18 mouse cellular contexts compared by ENCODE assay signal in the genomic region with DNA sequence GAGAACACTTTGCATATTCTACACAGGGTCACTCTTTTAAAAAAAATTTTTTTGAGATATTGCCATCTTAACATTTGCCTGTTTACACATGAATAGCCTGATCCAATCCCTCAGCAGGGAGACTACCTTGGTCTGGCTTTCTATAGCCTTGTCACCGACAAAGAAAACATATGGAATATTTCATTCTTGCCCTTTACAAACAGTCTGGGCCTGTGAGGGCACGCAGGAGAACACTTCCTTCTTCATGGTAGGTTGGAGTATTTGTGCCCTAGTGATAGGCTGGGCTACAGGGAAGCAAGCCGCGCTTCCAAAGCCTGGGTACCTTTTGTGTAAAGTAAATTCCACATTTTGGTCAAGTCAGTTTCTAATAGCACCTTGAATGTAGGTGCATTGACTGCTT. TPM values are rescaled to one million over a fixed set of nuclear protein-coding genes. Genes with fewer than 3 reads are reported as not detected.
A peak's percentile ranks its signal among the peaks of the same experiment; 100 is the strongest.
DNase-seq lines count a peak whose midpoint lies in the region; ATAC-seq lines count a peak whose summit lies in the region.
"Had no signal": no experiment of that assay in that cellular context is flagged by ENCODE, and none has a peak within 500 bp of the region (broad histone marks: within the 10 kb centered on the region; RNA-seq: fewer than 3 reads in every experiment).

No protein-coding gene starts in this region.

- 47% methylated on average over 4 of the region's 4 CpGs for WGBS in heart, embryonic 12.5 days
- 61% methylated on average over 4 of the region's 4 CpGs for WGBS in hindbrain, embryonic 16.5 days

- no peak overlapping the region for H3K4me3 ChIP-seq in heart, embryonic 12.5 days
- H3K4me3 ChIP-seq in hindbrain, embryonic 16.5 days (ENCODE audit: low read length) = no peak overlapping the region
- H3K4me3 ChIP-seq: forebrain, embryonic 15.5 days; limb, embryonic 10.5 days; lung, embryonic 15.5 days; midbrain, embryonic 12.5 days had no signal

- H3K27me3 ChIP-seq in heart, embryonic 12.5 days (replicated peaks) = no peaks in the 10 kb centered on the region
- H3K27me3 ChIP-seq in hindbrain, embryonic 16.5 days (replicated peaks; ENCODE audit: control insufficient read depth, insufficient read depth, low read length) = no peaks in the 10 kb centered on the region

- H3K9me3 ChIP-seq in heart, embryonic 12.5 days (replicated peaks) = no peaks in the 10 kb centered on the region
- no peaks in the 10 kb centered on the region for H3K9me3 ChIP-seq in hindbrain, embryonic 16.5 days (ENCODE audit: control insufficient read depth, low read length)
- H3K9me3 ChIP-seq: forebrain, embryonic 15.5 days; limb, embryonic 10.5 days; lung, embryonic 15.5 days; midbrain, embryonic 12.5 days had no signal

- DNase-seq in heart, postnatal 4 days = no peak
- DNase-seq in brain, adult 2 months (ENCODE audit: low read depth, low spot score) = peak; percentile 76
- DNase-seq in cerebellum, adult 8-10 months = peak; percentile 43
- no peak for DNase-seq in frontal cortex, postnatal 14 days (ENCODE audit: low spot score in 2 of 2)
- no peak for DNase-seq in embryo, embryonic 10.5 days (ENCODE audit: low spot score)
- no peak for DNase-seq in spleen, postnatal 4 days (ENCODE audit: low spot score in 2 of 2)
- DNase-seq: B cell, adult 2 months; heart, adult 18-20 months; heart, postnatal 10 days had no signal

- H3K27ac ChIP-seq in heart, embryonic 12.5 days (ENCODE audit: poor library complexity, severe bottlenecking) = 0 out of 2 replicates have a peak overlapping the region, but pooled peaks have one; percentile 60
- H3K27ac ChIP-seq in hindbrain, embryonic 16.5 days (ENCODE audit: low read depth, low read length) = no peak overlapping the region
- H3K27ac ChIP-seq: forebrain, embryonic 15.5 days; limb, embryonic 10.5 days; lung, embryonic 15.5 days; macrophage; midbrain, embryonic 12.5 days had no signal

- peaks cover 39% of the 10 kb centered on the region for H3K4me1 ChIP-seq in heart, embryonic 12.5 days (replicated peaks)
- H3K4me1 ChIP-seq in hindbrain, embryonic 16.5 days (ENCODE audit: control insufficient read depth, insufficient read depth, low read depth, low read length) = no peaks in the 10 kb centered on the region; the same call in 1 of the 2 replicates
- H3K4me1 ChIP-seq: forebrain, embryonic 15.5 days; lung, embryonic 15.5 days had no signal

- H3K36me3 ChIP-seq in heart, embryonic 12.5 days = peaks cover 4% of the 10 kb centered on the region; the same call in 1 of the 2 replicates
- no peaks in the 10 kb centered on the region for H3K36me3 ChIP-seq in hindbrain, embryonic 16.5 days (ENCODE audit: control insufficient read depth, insufficient read depth, low read length)
- H3K36me3 ChIP-seq: forebrain, embryonic 15.5 days; lung, embryonic 15.5 days had no signal

- no peak for ATAC-seq in heart, embryonic 12.5 days (ENCODE audit: insufficient number of reproducible peaks, low FRiP score)
- peak; percentile 40; the same call in 1 of the 2 replicates for ATAC-seq in hindbrain, embryonic 16.5 days
- ATAC-seq: activated CD4-positive, CD25-positive, alpha-beta regulatory T cell, adult 4 months; forebrain, embryonic 15.5 days had no signal

- H3K4me2 ChIP-seq in heart, embryonic 12.5 days = no peak overlapping the region; the same call in 1 of the 2 replicates
- no peak overlapping the region for H3K4me2 ChIP-seq in hindbrain, embryonic 16.5 days (ENCODE audit: low read length)
- H3K4me2 ChIP-seq: forebrain, embryonic 15.5 days; liver, embryonic 11.5 days; lung, embryonic 15.5 days; midbrain, embryonic 12.5 days had no signal

- H3K9ac ChIP-seq in heart, embryonic 12.5 days = 0 out of 2 replicates have a peak overlapping the region, but pooled peaks have one; percentile 18
- H3K9ac ChIP-seq in hindbrain, embryonic 16.5 days (ENCODE audit: low read depth, low read length) = no peak overlapping the region
- H3K9ac ChIP-seq: forebrain, embryonic 15.5 days; lung, embryonic 15.5 days; midbrain, embryonic 12.5 days had no signal

RNA-seq across cellular contexts. Expression of a gene that starts 11.3 kb away (rescaled TPM):
- polyA plus RNA-seq in heart, embryonic 12.5 days (2016; fragmentation: Nextera tagmentation; extraction: Ambion mirVana) = 15.1 and 17.8 TPM in 2 replicates
- 10 to 100 TPM; 44.6 to 49.1 TPM for total RNA-seq in heart, postnatal 4 days (2021)
- polyA plus RNA-seq in hindbrain, embryonic 16.5 days (2015; fragmentation: Nextera tagmentation; extraction: Ambion mirVana) = 7.0 and 7.7 TPM in 2 replicates

RNA-seq across cellular contexts. Expression of a gene that starts 38.1 kb away (rescaled TPM):
- polyA plus RNA-seq in heart, embryonic 12.5 days (2016; fragmentation: Nextera tagmentation; extraction: Ambion mirVana) = 52.1 and 53.7 TPM in 2 replicates
- total RNA-seq in heart, postnatal 4 days (2021) = 10 to 100 TPM; 55.2 to 57.5 TPM
- polyA plus RNA-seq in hindbrain, embryonic 16.5 days (2015; fragmentation: Nextera tagmentation; extraction: Ambion mirVana) = 187 and 194 TPM in 2 replicates

Comparison
In these comparisons a context has a peak if more than half of its experiments do, and no peak if none do; other contexts are left out.
1. DNase-seq: peak in brain, adult 2 months (single experiment) and cerebellum, adult 8-10 months (single experiment); none in heart, postnatal 4 days (single experiment), frontal cortex, postnatal 14 days (0 of 2), embryo, embryonic 10.5 days (single experiment) and spleen, postnatal 4 days (0 of 2).